Mouse (Mus musculus): Measurements from ENCODE around the gene St6galnac3.

Gene St6galnac3

GRCm38 (mm10) chr3:153160683-153161082 lies 564.3 kb downstream of the St6galnac3 start:
- DNase-seq (ENCODE audit: low spot score in 2 of 2) = no peak

GRCm38 (mm10) chr3:153148887-153149286 lies 576.1 kb downstream of the St6galnac3 start:
- DNase-seq (ENCODE audit: low spot score in 2 of 2) = no peak
